Mouse (Mus musculus) midbrain, embryonic 10.5 days (tissue): ENCODE data around the gene Wdsub1. TPM values are rescaled to one million over a fixed set of nuclear protein-coding genes. Genes with fewer than 3 reads are reported as not detected.

Experiments used
- DNase-seq: peaks from one replicate; pipeline ENCODE4 v3.0.0-alpha.2; 2017; ENCODE audit warnings: low spot score
- H3K27ac ChIP-seq: fragments of 300-500 bp; sonication (generic); replicated peaks from 2 replicates; pipeline ENCODE4 v1.5.1; 2016; ENCODE audit warnings: mild to moderate bottlenecking
- H3K27me3 ChIP-seq: fragments of 300-500 bp; sonication (generic); 2 replicates; pipeline ENCODE4 v1.6.1; 2016; ENCODE audit warnings: low read depth, mild to moderate bottlenecking; ENCODE audit not compliant: poor library complexity, severe bottlenecking
- H3K36me3 ChIP-seq: fragments of 300-500 bp; sonication (generic); 2 replicates; pipeline ENCODE4 v1.6.1; 2016; ENCODE audit warnings: mild to moderate bottlenecking, moderate library complexity
- H3K4me1 ChIP-seq: fragments of 300-500 bp; sonication (generic); 2 replicates; pipeline ENCODE4 v1.6.1; 2016
- H3K4me3 ChIP-seq: fragments of 300-500 bp; sonication (generic); 2 replicates; pipeline ENCODE4 v1.5.1; 2016; ENCODE audit warnings: mild to moderate bottlenecking, moderate library complexity
- H3K9me3 ChIP-seq: fragments of 300-500 bp; sonication (generic); replicated peaks from 2 replicates; pipeline ENCODE4 v1.6.1; 2016; ENCODE audit warnings: mild to moderate bottlenecking
- WGBS: fragments of 180-500 bp; shearing (Covaris S2); methylation state at CpG from one replicate; pipeline ENCODE4 v1.1.7; 2016; 5-methylcytosine and 5-hydroxymethylcytosine counted together
- polyA plus RNA-seq: library from polyadenylated mRNA; unstranded; fragments of >200 nt; fragmentation: Nextera tagmentation; extraction: Ambion mirVana; gene quantifications from 2 replicates; pipeline ENCODE4 v1.2.1, GENCODE M21; 2016

Gene Wdsub1
- polyA plus RNA-seq, 1 experiment from 2014 or later, result 18.6 TPM

GRCm38 (mm10) chr2:59819415-59819814 lies 63.0 kb downstream of the Wdsub1 start:
- H3K4me1 ChIP-seq, result peaks cover 3% of the 10 kb centered on the region; the same call in 1 of the 2 replicates
- WGBS, result 86% methylated on average over 6 of the region's 6 CpGs
- peaks cover 6% of the 10 kb centered on the region for H3K36me3 ChIP-seq
- H3K4me3 ChIP-seq, result no peak overlapping the region
- no peak overlapping the region for H3K27ac ChIP-seq
- no peaks in the 10 kb centered on the region for H3K27me3 ChIP-seq
- no peak for DNase-seq
- H3K9me3 ChIP-seq, result no peaks in the 10 kb centered on the region

DNA sequence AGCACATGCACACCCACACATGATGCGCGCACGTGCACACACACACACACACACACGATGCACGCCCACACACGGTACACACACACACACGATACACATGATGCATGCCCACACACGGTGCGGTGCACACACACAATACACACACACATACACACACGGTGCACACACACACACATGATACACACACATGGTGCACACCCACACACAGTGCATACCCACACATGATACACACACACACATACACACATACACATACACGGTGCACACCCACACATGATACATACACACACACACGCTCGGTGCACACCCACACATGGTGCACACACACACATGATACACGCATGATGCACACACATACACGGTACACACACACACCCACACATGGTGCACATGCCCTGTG lies 63.7 kb downstream of the Wdsub1 start:
- 95% methylated on average over 15 of the region's 15 CpGs for WGBS
- no peak overlapping the region for H3K4me3 ChIP-seq
- H3K9me3 ChIP-seq, result no peaks in the 10 kb centered on the region
- H3K27me3 ChIP-seq, result no peaks in the 10 kb centered on the region
- H3K4me1 ChIP-seq, result no peaks in the 10 kb centered on the region
- H3K36me3 ChIP-seq, result peaks cover 6% of the 10 kb centered on the region
- no peak overlapping the region for H3K27ac ChIP-seq
- no peak for DNase-seq

GRCm38 (mm10) chr2:59814997-59815396 lies 67.4 kb downstream of the Wdsub1 start:
- Histone ChIP-seq H3K9me3 (no peaks in the 10 kb centered on the region), H3K27me3 (no peaks in the 10 kb centered on the region), H3K4me3 (no peak overlapping the region), H3K4me1 (0 out of 2 replicates have a peak, but pooled peaks cover 1% of the 10 kb centered on the region), H3K36me3 (peaks cover 6% of the 10 kb centered on the region), H3K27ac (no peak overlapping the region)
- WGBS, result 92% methylated on average over 8 of the region's 8 CpGs
- no peak for DNase-seq

- 0 out of 2 replicates have a peak, but pooled peaks cover 3% of the 10 kb centered on the region for H3K27me3 ChIP-seq
- H3K4me3 ChIP-seq, result no peak overlapping the region
- 89% methylated on average over 13 of the region's 13 CpGs for WGBS
- H3K27ac ChIP-seq, result no peak overlapping the region
- H3K4me1 ChIP-seq, result peaks cover 5% of the 10 kb centered on the region; the same call in 1 of the 2 replicates
- DNase-seq, result no peak
- no peaks in the 10 kb centered on the region for H3K9me3 ChIP-seq
- H3K36me3 ChIP-seq, result peaks cover 1% of the 10 kb centered on the region; the same call in 1 of the 2 replicates
Measured at GRCm38 (mm10) chr2:59813457-59813856, 68.9 kb downstream of the Wdsub1 start.

- Histone ChIP-seq H3K4me1 (peaks cover 5% of the 10 kb centered on the region; the same call in 1 of the 2 replicates), H3K27me3 (peaks cover 11% of the 10 kb centered on the region; the same call in 1 of the 2 replicates), H3K27ac (no peak overlapping the region), H3K4me3 (no peak overlapping the region), H3K9me3 (no peaks in the 10 kb centered on the region), H3K36me3 (peaks cover 8% of the 10 kb centered on the region; the same call in 1 of the 2 replicates)
- no peak for DNase-seq
- 98% methylated on average over 1 of the region's 1 CpGs for WGBS
Measured at GRCm38 (mm10) chr2:59812641-59813040, 69.8 kb downstream of the Wdsub1 start.

GRCm38 (mm10) chr2:59811247-59811646 lies 71.1 kb downstream of the Wdsub1 start:
- H3K27ac ChIP-seq, result no peak overlapping the region
- no peaks in the 10 kb centered on the region for H3K9me3 ChIP-seq
- peaks cover 12% of the 10 kb centered on the region; the same call in 1 of the 2 replicates for H3K36me3 ChIP-seq
- peaks cover 7% of the 10 kb centered on the region for H3K4me1 ChIP-seq
- no peak for DNase-seq
- no peak overlapping the region for H3K4me3 ChIP-seq
- WGBS, result 80% methylated on average over 1 of the region's 1 CpGs
- H3K27me3 ChIP-seq, result peaks cover 17% of the 10 kb centered on the region; the same call in 1 of the 2 replicates

- WGBS, result 87% methylated on average over 7 of the region's 7 CpGs
- Histone ChIP-seq H3K36me3 (peaks cover 12% of the 10 kb centered on the region; the same call in 1 of the 2 replicates), H3K27me3 (peaks cover 17% of the 10 kb centered on the region; the same call in 1 of the 2 replicates), H3K4me1 (peaks cover 17% of the 10 kb centered on the region), H3K27ac (no peak overlapping the region), H3K9me3 (no peaks in the 10 kb centered on the region), H3K4me3 (no peak overlapping the region)
- no peak for DNase-seq
Measured at GRCm38 (mm10) chr2:59810039-59810438, 72.4 kb downstream of the Wdsub1 start.

DNA sequence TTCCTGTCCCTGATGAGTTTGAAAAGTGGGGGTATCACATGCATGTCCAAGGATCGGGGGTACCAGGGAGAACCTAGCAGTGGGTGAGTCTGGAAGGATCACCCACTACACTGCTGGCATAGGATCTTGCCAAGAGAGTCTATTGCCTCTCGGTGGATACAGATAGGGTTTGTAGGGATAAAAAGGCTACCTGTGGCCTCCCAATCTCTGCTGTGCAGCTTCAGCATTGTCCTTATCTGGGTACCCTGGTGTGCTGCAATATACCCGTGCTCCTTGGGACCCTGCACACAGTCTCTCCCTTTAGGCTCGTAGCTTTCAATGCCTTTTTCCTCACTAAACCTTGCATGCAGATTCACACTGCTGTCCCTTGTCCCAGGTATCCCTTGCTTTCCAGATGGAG lies 73.8 kb downstream of the Wdsub1 start:
- DNase-seq, result no peak
- Histone ChIP-seq H3K27me3 (peaks cover 17% of the 10 kb centered on the region; the same call in 1 of the 2 replicates), H3K4me1 (peaks cover 17% of the 10 kb centered on the region), H3K27ac (no peak overlapping the region), H3K4me3 (no peak overlapping the region), H3K36me3 (peaks cover 12% of the 10 kb centered on the region; the same call in 1 of the 2 replicates), H3K9me3 (no peaks in the 10 kb centered on the region)
- WGBS, result 95% methylated on average over 4 of the region's 4 CpGs

DNA sequence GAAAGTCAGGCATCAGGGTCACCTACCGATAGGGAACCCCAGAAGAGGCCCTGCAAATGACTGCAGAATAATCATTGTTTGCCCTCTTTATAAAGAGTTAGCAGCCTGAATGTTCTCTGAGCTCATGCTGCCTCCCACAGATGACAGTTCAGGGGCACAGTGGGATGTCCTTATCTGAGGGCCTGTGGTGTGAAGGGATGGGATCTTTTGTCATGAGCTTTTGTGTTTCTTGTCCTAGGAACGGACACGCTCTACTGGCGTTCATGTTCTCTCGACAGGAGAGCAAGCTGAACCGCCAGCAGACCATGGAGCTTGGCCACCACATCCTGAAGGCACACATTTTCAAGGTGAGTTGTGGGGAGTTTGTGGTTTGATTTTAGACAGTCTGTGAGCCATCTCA lies 76.4 kb downstream of the Wdsub1 start:
- Histone ChIP-seq H3K27ac (peak overlapping the region; percentile 59), H3K4me3 (no peak overlapping the region), H3K4me1 (peaks cover 17% of the 10 kb centered on the region), H3K36me3 (peaks cover 12% of the 10 kb centered on the region; the same call in 1 of the 2 replicates), H3K27me3 (peaks cover 17% of the 10 kb centered on the region; the same call in 1 of the 2 replicates), H3K9me3 (no peaks in the 10 kb centered on the region)
- WGBS, result 25% methylated on average over 6 of the region's 6 CpGs
- no peak for DNase-seq

DNA sequence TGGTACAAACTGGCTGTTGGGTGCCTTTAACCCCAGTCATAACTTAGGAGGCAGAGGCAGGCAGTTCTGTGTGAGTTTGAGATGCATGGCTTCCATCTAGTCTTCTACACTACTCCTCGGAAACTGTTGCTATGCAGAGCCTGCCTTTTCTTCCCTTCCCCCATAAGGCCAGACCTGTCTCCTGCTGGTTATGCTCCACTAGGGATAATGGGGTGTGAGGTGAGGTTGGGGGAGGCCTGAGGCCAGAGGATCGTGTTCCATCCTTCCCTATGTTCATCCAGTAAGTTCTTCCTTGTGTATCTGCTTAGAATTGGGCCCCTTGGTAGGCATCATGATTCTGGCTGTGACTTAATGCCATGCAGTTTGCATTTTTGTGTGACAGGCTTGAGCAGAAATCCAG lies 76.8 kb downstream of the Wdsub1 start:
- DNase-seq, result no peak
- peaks cover 17% of the 10 kb centered on the region for H3K4me1 ChIP-seq
- peaks cover 18% of the 10 kb centered on the region; the same call in 1 of the 2 replicates for H3K27me3 ChIP-seq
- H3K36me3 ChIP-seq, result peaks cover 13% of the 10 kb centered on the region; the same call in 1 of the 2 replicates
- 30% methylated on average over 2 of the region's 2 CpGs for WGBS
- H3K4me3 ChIP-seq, result no peak overlapping the region
- peak overlapping the region; percentile 59 for H3K27ac ChIP-seq
- no peaks in the 10 kb centered on the region for H3K9me3 ChIP-seq

DNA sequence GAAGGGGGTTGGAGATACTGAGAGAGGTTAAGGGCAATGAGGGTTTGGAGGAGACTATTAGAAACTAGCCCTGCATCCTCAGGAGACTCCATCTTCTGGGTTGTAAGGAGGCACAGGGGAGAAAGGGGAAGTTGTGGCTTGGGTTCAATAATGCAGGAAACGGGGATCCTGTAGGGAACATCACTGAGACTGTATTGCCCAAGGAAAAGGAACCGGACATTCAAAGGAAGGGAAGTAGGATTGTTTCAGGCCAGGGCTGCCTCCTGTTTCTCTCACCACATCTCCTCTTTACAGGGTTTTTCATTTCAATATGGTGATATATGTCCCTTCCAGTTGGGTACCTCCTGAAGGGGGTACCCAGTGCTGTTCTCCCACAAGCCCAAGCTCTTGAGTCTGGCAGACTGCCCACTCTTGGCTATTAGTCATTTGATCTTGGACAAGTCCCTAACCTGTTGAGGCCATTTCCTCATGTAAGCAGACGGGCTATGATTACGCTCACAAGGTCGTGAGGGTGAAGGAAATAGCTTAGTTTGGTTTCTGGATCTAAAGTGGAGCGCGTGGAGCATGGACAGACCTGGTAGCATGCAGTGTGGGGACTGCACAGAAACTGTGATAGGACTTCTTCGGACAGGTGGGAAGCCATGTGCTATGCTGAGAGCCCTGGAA lies 79.5 kb downstream of the Wdsub1 start:
- no peak for DNase-seq
- no peak overlapping the region for H3K4me3 ChIP-seq
- H3K4me1 ChIP-seq, result peaks cover 30% of the 10 kb centered on the region
- no peak overlapping the region for H3K27ac ChIP-seq
- no peaks in the 10 kb centered on the region for H3K9me3 ChIP-seq
- H3K27me3 ChIP-seq, result peaks cover 17% of the 10 kb centered on the region; the same call in 1 of the 2 replicates
- peaks cover 17% of the 10 kb centered on the region; the same call in 1 of the 2 replicates for H3K36me3 ChIP-seq
- WGBS, result 95% methylated on average over 8 of the region's 8 CpGs
